8 mouse cellular contexts compared by ENCODE assay signal in genomic region chr7:89998006-89998623, GRCm38 (mm10). TPM values are rescaled to one million over a fixed set of nuclear protein-coding genes. Genes with fewer than 3 reads are reported as not detected.
DNase-seq lines count a peak whose midpoint lies in the region; ATAC-seq and TF ChIP-seq lines count a peak whose summit lies in the region.

No protein-coding gene starts in this region.

- 17% methylated on average over 10 of the region's 10 CpGs for WGBS in kidney, adult 2 months
- WGBS in liver, embryonic 15.5 days (ENCODE audit: insufficient replicate concordance) = 19% methylated on average over 10 of the region's 10 CpGs
- 14% methylated on average over 10 of the region's 10 CpGs for WGBS in neural tube, embryonic 13.5 days

- H3K27me3 ChIP-seq in kidney, adult 2 months (replicated peaks; ENCODE audit: control insufficient read depth, insufficient read depth, low read length) = no peaks in the 10 kb centered on the region
- H3K27me3 ChIP-seq in liver, embryonic 15.5 days = no peaks in the 10 kb centered on the region
- H3K27me3 ChIP-seq in neural tube, embryonic 13.5 days = no peaks in the 10 kb centered on the region

- H3K9ac ChIP-seq in ES-E14 (ENCODE audit: insufficient read depth, low read depth, low read length, poor library complexity, severe bottlenecking) = peak overlapping the region; percentile 42; the same call in 1 of the 2 replicates
- peak overlapping the region; percentile 0; the same call in 1 of the 2 replicates for H3K9ac ChIP-seq in liver, embryonic 15.5 days
- H3K9ac ChIP-seq in neural tube, embryonic 13.5 days = 0 out of 2 replicates have a peak overlapping the region, but pooled peaks have one; percentile 14

- 0 out of 2 replicates have a peak, but pooled peaks have one; percentile 13 for TF ChIP-seq CTCF in kidney, adult 2 months (conservative IDR thresholded peaks at IDR 0.05; ENCODE audit: insufficient read depth, insufficient read length, low read depth, low read length)

- H3K36me3 ChIP-seq in ES-E14 (ENCODE audit: control insufficient read depth, insufficient read depth, low read length, poor library complexity, severe bottlenecking) = no peaks in the 10 kb centered on the region
- no peaks in the 10 kb centered on the region for H3K36me3 ChIP-seq in kidney, adult 2 months (ENCODE audit: control insufficient read depth, insufficient read depth, low read length)
- no peaks in the 10 kb centered on the region for H3K36me3 ChIP-seq in liver, embryonic 15.5 days (replicated peaks)
- H3K36me3 ChIP-seq in neural tube, embryonic 13.5 days = no peaks in the 10 kb centered on the region

- peaks cover 0 to 11% of the 10 kb centered on the region in 2 experiments; a peak in 2 of 4 replicates for H3K4me1 ChIP-seq in ES-E14 (ENCODE audit: control insufficient read depth in 2 of 2, insufficient read depth in 2 of 2, low read length in 2 of 2, poor library complexity in 1 of 2)
- peaks cover 4% of the 10 kb centered on the region; the same call in 1 of the 2 replicates for H3K4me1 ChIP-seq in kidney, adult 2 months (ENCODE audit: control insufficient read depth, insufficient read depth, low read length)
- peaks cover 16% of the 10 kb centered on the region for H3K4me1 ChIP-seq in liver, embryonic 15.5 days (replicated peaks)
- peaks cover 6% of the 10 kb centered on the region for H3K4me1 ChIP-seq in neural tube, embryonic 13.5 days (replicated peaks)

- TF ChIP-seq POLR2A in kidney, adult 2 months (IDR thresholded peaks at IDR 0.05; ENCODE audit: low read depth, low read length) = no peak

- peak; percentile 95 for ATAC-seq in frontal cortex, adult (ENCODE audit: low TSS enrichment)
- peak; percentile 63 for ATAC-seq in liver, embryonic 15.5 days (ENCODE audit: insufficient read depth)
- peak; percentile 75 for ATAC-seq in neural tube, embryonic 13.5 days (ENCODE audit: low read depth)

- H3K4me3 ChIP-seq in ES-E14 (ENCODE audit: insufficient read depth in 1 of 2, low read depth in 1 of 2, low read length in 2 of 2, poor library complexity in 1 of 2, severe bottlenecking in 1 of 2) = no peak overlapping the region
- H3K4me3 ChIP-seq in kidney, adult 2 months (ENCODE audit: insufficient read depth, low read depth, low read length) = no peak overlapping the region
- H3K4me3 ChIP-seq in liver, embryonic 15.5 days (replicated peaks) = no peak overlapping the region
- H3K4me3 ChIP-seq in neural tube, embryonic 13.5 days = 0 out of 2 replicates have a peak overlapping the region, but pooled peaks have one; percentile 2

- peak overlapping the region; percentile 90; the same call in 1 of the 2 replicates for H3K27ac ChIP-seq in ES-E14 (ENCODE audit: insufficient read depth, low read depth, low read length, poor library complexity, severe bottlenecking)
- no peak overlapping the region for H3K27ac ChIP-seq in kidney, adult 2 months (ENCODE audit: insufficient read depth, low read depth, low read length)
- H3K27ac ChIP-seq in liver, embryonic 15.5 days (replicated peaks) = 0 out of 2 replicates have a peak overlapping the region, but pooled peaks have one; percentile 26
- H3K27ac ChIP-seq in neural tube, embryonic 13.5 days (replicated peaks) = no peak overlapping the region

- no peaks in the 10 kb centered on the region for H3K9me3 ChIP-seq in ES-E14 (ENCODE audit: control insufficient read depth, insufficient read depth, low read depth, low read length)
- no peaks in the 10 kb centered on the region for H3K9me3 ChIP-seq in liver, embryonic 15.5 days (replicated peaks)
- H3K9me3 ChIP-seq in neural tube, embryonic 13.5 days = no peaks in the 10 kb centered on the region

- DNase-seq in 416B (ENCODE audit: low read depth) = peak; percentile 85
- DNase-seq in ES-E14 (ENCODE audit: low read depth, low spot score) = peak; percentile 94
- DNase-seq in cerebellum, adult 9-10 months = peak; percentile 79
- DNase-seq in kidney, adult 2 months = peak; percentile 70
- no peak for DNase-seq in urinary bladder, postnatal 4 days (ENCODE audit: low spot score in 2 of 2)

- in situ Hi-C loops in ES-E14 (cut with MboI; ENCODE audit: low sequenced_read_pairs in 2 of 2, unreplicated experiment in 2 of 2) = no loop called here

- peak overlapping the region; percentile 48 for H3K4me2 ChIP-seq in liver, embryonic 15.5 days
- peak overlapping the region; percentile 36 for H3K4me2 ChIP-seq in neural tube, embryonic 13.5 days

TF ChIP-seq in ES-E14, 5 proteins besides CTCF, POLR2A, EP300 and RAD21:
- TF ChIP-seq MAFK (IDR thresholded peaks at IDR 0.05; ENCODE audit: insufficient read depth, low read depth, low read length) (no peak), HCFC1 (IDR thresholded peaks at IDR 0.05; ENCODE audit: borderline replicate concordance, insufficient read depth, low read length) (no peak), ZNF384 (IDR thresholded peaks at IDR 0.05; ENCODE audit: low read depth, low read length) (no peak), ZC3H11A (IDR thresholded peaks at IDR 0.05; ENCODE audit: borderline replicate concordance, low read depth, low read length) (0 out of 2 replicates have a peak, but pooled peaks have one; percentile 40), CHD2 (IDR thresholded peaks at IDR 0.05; ENCODE audit: low read depth, low read length) (no peak)

RNA-seq across cellular contexts. Expression of gene Eed, which starts 17.3 kb away (rescaled TPM):
- 259 and 321 TPM in 2 replicates for total RNA-seq in ES-E14 (2012; rRNA removed)
- polyA plus RNA-seq in kidney, adult 2 months (2012; rRNA removed) = 11.2 and 14.8 TPM in 2 replicates
- polyA plus RNA-seq in liver, embryonic 15.5 days (2015; fragmentation: Nextera tagmentation; extraction: Ambion mirVana) = 31.8 and 34.4 TPM in 2 replicates
- 35.4 and 39.4 TPM in 2 replicates for polyA plus RNA-seq in neural tube, embryonic 13.5 days (2015; fragmentation: Nextera tagmentation; extraction: Ambion mirVana)

RNA-seq across cellular contexts. Expression of gene Hikeshi, which starts 57.1 kb away (rescaled TPM):
- total RNA-seq in ES-E14 (2012; rRNA removed) = 117 and 127 TPM in 2 replicates
- 69.4 and 84.3 TPM in 2 replicates for polyA plus RNA-seq in kidney, adult 2 months (2012; rRNA removed)
- 46.7 and 56.6 TPM in 2 replicates for polyA plus RNA-seq in liver, embryonic 15.5 days (2015; fragmentation: Nextera tagmentation; extraction: Ambion mirVana)
- polyA plus RNA-seq in neural tube, embryonic 13.5 days (2015; fragmentation: Nextera tagmentation; extraction: Ambion mirVana) = 133 and 144 TPM in 2 replicates

Comparison
In these comparisons a context has a peak if more than half of its experiments do, and no peak if none do; other contexts are left out.
1. DNase-seq: peak in 416B (single experiment), ES-E14 (single experiment), cerebellum, adult 9-10 months (single experiment) and kidney, adult 2 months (single experiment); none in urinary bladder, postnatal 4 days (0 of 2).
2. H3K27ac ChIP-seq: peak in ES-E14 (single experiment) and liver, embryonic 15.5 days (single experiment); none in kidney, adult 2 months (single experiment) and neural tube, embryonic 13.5 days (single experiment).
3. Peak in every context shown above with its lines, with median percentiles within 50 percentile points of each other: H3K9ac ChIP-seq and ATAC-seq.